Mouse (Mus musculus) myocyte (in vitro differentiated cells): ENCODE measurements at regions not wholly inside any gene's neighbourhood (a gene's known extent, or its start where the extent isn't known, plus 50 kb on each side); places are given as distances from the start of the nearest gene placed in this dataset.
A peak's percentile ranks its signal among the peaks of the same experiment; 100 is the strongest.

Experiments used
- H3K27me3 ChIP-seq: one replicate; pipeline ENCODE4 v1.6.1; 2011; ENCODE audit not compliant: control insufficient read depth, insufficient read depth, insufficient read length
- H3K36me3 ChIP-seq: one replicate; pipeline ENCODE4 v1.6.1; 2011; ENCODE audit not compliant: control insufficient read depth, insufficient read depth
- H3K4me2 ChIP-seq: one replicate; pipeline ENCODE4 v1.6.1; 2011; ENCODE audit warnings: low read depth, control low read depth
- H3K4me3 ChIP-seq: one replicate; pipeline ENCODE4 v1.5.1; 2011; ENCODE audit warnings: mild to moderate bottlenecking, control low read depth, moderate library complexity
- H3K79me2 ChIP-seq: one replicate; pipeline ENCODE4 v1.6.1; 2011; ENCODE audit not compliant: control insufficient read depth, insufficient read depth
- H3ac ChIP-seq: one replicate; pipeline ENCODE4 v1.6.1; 2011; ENCODE audit not compliant: control insufficient read depth, insufficient read length
- CEBPB ChIP-seq: IDR thresholded peaks from 2 replicates; pipeline ENCODE4 v1.6.1; 2011; ENCODE audit warnings: mild to moderate bottlenecking, moderate library complexity; ENCODE audit not compliant: poor library complexity, insufficient read depth, severe bottlenecking
- E2F4 ChIP-seq: IDR thresholded peaks from one replicate; pipeline ENCODE4 v1.6.1; 2011; ENCODE audit warnings: mild to moderate bottlenecking, control low read depth, moderate library complexity; ENCODE audit not compliant: insufficient read depth
- MAX ChIP-seq: IDR thresholded peaks from one replicate; pipeline ENCODE4 v1.6.1; 2011; ENCODE audit warnings: low read depth, mild to moderate bottlenecking, control low read depth
- MYOD1 ChIP-seq, 3 experiments: IDR thresholded peaks; one replicate each; pipeline ENCODE4 v1.6.1; 2011; ENCODE audit warnings: control low read depth in 2 of 3, low read depth in 2 of 3, mild to moderate bottlenecking in 2 of 3, moderate library complexity in 1 of 3; ENCODE audit not compliant: insufficient read length in 2 of 3, control insufficient read depth in 1 of 3
- MYOG ChIP-seq, 3 experiments: IDR thresholded peaks; one replicate each; pipeline ENCODE4 v1.6.1; 2011; ENCODE audit warnings: control low read depth in 2 of 3, low read depth in 2 of 3, mild to moderate bottlenecking in 2 of 3; ENCODE audit not compliant: insufficient read length in 2 of 3, control insufficient read depth in 1 of 3, insufficient read depth in 1 of 3
- POLR2A ChIP-seq: IDR thresholded peaks from one replicate; pipeline ENCODE4 v1.6.1; 2011; ENCODE audit warnings: low read depth, mild to moderate bottlenecking, control low read depth, moderate library complexity; ENCODE audit not compliant: insufficient read length
- POLR2AphosphoS2 ChIP-seq: IDR thresholded peaks from one replicate; pipeline ENCODE4 v1.6.1; 2011; ENCODE audit warnings: low read depth, control low read depth; ENCODE audit not compliant: insufficient read length
- REST ChIP-seq: IDR thresholded peaks from one replicate; pipeline ENCODE4 v1.6.1; 2011; ENCODE audit warnings: mild to moderate bottlenecking, control low read depth, moderate library complexity; ENCODE audit not compliant: insufficient read depth, insufficient read length
- SRF ChIP-seq: IDR thresholded peaks from one replicate; pipeline ENCODE4 v1.6.1; 2011; ENCODE audit warnings: low read depth; ENCODE audit not compliant: control insufficient read depth, insufficient read length
- TCF12 ChIP-seq: IDR thresholded peaks from one replicate; pipeline ENCODE4 v1.6.1; 2011; ENCODE audit warnings: mild to moderate bottlenecking, control low read depth; ENCODE audit not compliant: poor library complexity, insufficient read depth, severe bottlenecking
- TCF3 ChIP-seq: IDR thresholded peaks from one replicate; pipeline ENCODE4 v1.6.1; 2011; ENCODE audit warnings: low read depth, control low read depth; ENCODE audit not compliant: insufficient read length
- USF1 ChIP-seq: IDR thresholded peaks from one replicate; pipeline ENCODE4 v1.6.1; 2011; ENCODE audit warnings: low read depth, mild to moderate bottlenecking, control low read depth, moderate library complexity

DNA sequence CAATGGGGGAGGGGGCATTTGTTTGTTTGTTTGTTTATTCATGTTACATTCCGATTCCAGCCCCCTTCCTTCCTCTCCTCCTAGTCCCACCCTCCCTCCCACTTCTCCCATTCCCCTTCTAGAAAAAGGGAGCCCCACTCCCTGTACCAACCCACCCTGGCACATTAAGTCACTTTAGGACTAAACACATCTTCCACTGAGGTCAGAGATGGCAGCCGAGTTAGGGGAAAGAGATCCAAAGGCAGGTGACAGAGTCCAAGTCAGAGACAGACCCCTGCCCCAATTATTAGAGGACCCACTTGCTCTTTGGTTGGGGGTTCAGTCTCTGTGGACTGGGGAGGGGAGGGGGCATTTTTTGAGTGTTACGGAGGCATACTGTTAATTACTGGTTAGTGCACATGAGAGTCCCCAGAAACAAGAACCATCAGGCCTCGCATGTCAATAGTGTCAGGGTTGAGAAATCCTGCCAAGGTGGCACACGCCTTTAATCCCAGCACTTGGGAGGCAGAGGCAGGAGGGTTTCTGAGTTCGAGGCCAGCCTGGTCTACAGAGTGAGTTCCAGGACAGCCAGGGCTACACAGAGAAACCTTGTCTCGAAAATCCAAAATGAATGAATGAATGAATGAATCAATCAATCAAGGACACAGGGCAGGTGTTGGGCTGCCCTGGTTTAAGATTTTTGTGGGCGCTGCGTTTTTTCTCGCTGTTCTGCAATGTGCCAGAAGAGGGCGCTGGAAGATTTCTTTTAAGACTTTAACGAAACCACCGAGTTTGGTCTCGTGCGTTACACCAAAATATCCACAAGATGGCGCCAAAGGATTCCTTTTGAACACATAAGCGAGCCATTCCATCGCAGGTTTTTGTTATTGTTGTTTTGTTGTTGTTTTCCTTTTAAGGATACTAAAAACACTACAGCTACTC, 67.8 kb upstream of the Arhgap29 start:
- TF ChIP-seq POLR2AphosphoS2 (no peak), TCF12 (no peak)
- no peaks in the 10 kb centered on the region for H3K36me3 ChIP-seq
- no peak overlapping the region for H3ac ChIP-seq
- H3K27me3 ChIP-seq: peaks cover 33% of the 10 kb centered on the region
- H3K4me2 ChIP-seq: peak overlapping the region; percentile 0
- no peak overlapping the region for H3K4me3 ChIP-seq
- H3K79me2 ChIP-seq: no peaks in the 10 kb centered on the region

DNA sequence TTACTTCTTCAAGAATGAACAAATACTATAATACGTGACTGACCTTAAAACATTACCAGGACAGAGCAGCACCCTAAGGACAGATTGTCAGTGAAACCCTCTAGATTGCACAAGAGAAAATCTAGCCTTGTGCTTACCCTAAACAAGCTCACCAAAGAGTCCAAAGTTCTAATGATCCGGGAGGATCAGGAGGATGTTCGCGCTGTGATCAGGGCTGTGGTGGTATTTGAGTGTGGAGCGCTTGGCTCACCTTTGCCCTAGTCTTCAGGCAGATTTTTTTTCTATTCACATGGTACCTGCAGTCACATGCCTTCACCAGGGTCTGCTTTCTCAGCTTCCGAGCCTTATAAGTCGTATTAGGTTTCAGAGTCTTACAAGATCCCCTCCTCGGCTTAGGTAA, 65.3 kb upstream of the Abcd3 start:
- H3K27me3 ChIP-seq: peaks cover 33% of the 10 kb centered on the region
- no peak overlapping the region for H3K4me2 ChIP-seq
- no peak overlapping the region for H3K4me3 ChIP-seq
- TF ChIP-seq TCF3 (no peak), POLR2A (no peak), E2F4 (no peak), MYOG (IDR thresholded peaks at IDR 0.05; ENCODE audit: control insufficient read depth in 1 of 3, insufficient read depth in 1 of 3, insufficient read length in 2 of 3, low read depth in 2 of 3) (no peak), MAX (no peak), REST (no peak), SRF (no peak), TCF12 (no peak), USF1 (no peak), CEBPB (no peak), POLR2AphosphoS2 (no peak)
- no peak overlapping the region for H3ac ChIP-seq
- H3K79me2 ChIP-seq: no peaks in the 10 kb centered on the region
- no peaks in the 10 kb centered on the region for H3K36me3 ChIP-seq

DNA sequence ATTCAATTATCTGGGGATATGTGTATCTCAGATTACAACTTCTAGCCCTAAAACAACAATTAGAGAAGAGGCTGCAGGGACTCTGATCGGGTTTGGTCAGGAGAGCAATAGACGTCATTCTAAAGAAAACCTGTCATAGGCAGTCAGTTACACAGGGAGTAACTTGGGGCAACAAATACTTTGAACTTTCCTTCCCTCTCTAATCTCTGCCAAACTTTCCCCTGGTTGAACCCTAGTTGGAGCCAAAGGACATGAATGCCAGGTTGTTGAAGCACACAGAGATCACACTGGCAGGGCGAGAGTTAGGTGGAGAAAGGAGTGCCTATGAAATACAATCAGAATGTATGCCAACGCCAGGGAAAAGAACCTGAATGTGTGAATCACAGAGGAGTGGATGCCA, 60.0 kb upstream of the Abcd3 start:
- Histone ChIP-seq H3ac (no peak overlapping the region), H3K4me3 (no peak overlapping the region), H3K36me3 (no peaks in the 10 kb centered on the region), H3K27me3 (peaks cover 34% of the 10 kb centered on the region), H3K79me2 (no peaks in the 10 kb centered on the region), H3K4me2 (no peak overlapping the region)
- TF ChIP-seq TCF3: no peak
- no peak for TF ChIP-seq MYOD1 (IDR thresholded peaks at IDR 0.05; ENCODE audit: control insufficient read depth in 1 of 3, insufficient read length in 2 of 3, low read depth in 2 of 3)
- no peak for TF ChIP-seq MYOG (IDR thresholded peaks at IDR 0.05; ENCODE audit: control insufficient read depth in 1 of 3, insufficient read depth in 1 of 3, insufficient read length in 2 of 3, low read depth in 2 of 3)
- no peak for TF ChIP-seq MAX
- TF ChIP-seq CEBPB: no peak
- TF ChIP-seq POLR2A: no peak
- TF ChIP-seq POLR2AphosphoS2: no peak

DNA sequence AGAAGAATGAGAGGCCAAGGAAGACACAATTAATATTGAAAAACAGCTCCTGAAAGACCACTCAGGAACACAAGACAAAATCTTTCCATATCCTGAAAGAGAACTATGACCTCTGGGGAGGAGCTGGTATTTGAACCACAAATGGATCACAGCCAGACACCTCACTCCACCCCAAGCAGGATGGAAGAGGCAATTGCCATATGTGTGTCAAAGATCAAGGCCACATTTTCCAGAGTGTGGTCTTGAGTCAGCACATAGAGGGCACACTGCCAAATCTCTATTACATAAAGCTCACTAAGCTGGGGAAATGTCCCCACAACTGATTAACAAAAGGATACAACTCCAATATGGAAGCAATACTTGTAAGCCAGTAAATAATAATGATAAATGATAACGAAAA, 59.5 kb upstream of the Abcd3 start:
- H3K4me2 ChIP-seq: no peak overlapping the region
- H3K27me3 ChIP-seq: peaks cover 39% of the 10 kb centered on the region
- H3K4me3 ChIP-seq: no peak overlapping the region
- H3K36me3 ChIP-seq: no peaks in the 10 kb centered on the region
- TF ChIP-seq TCF12 (no peak), TCF3 (no peak), MYOG (IDR thresholded peaks at IDR 0.05; ENCODE audit: control insufficient read depth in 1 of 3, insufficient read depth in 1 of 3, insufficient read length in 2 of 3, low read depth in 2 of 3) (no peak), REST (no peak), MAX (no peak), SRF (no peak), CEBPB (no peak), MYOD1 (IDR thresholded peaks at IDR 0.05; ENCODE audit: control insufficient read depth in 1 of 3, insufficient read length in 2 of 3, low read depth in 2 of 3) (no peak), E2F4 (no peak), POLR2AphosphoS2 (no peak), POLR2A (no peak), USF1 (no peak)
- H3K79me2 ChIP-seq: no peaks in the 10 kb centered on the region
- no peak overlapping the region for H3ac ChIP-seq

GRCm38 (mm10) chr3:121873572-121873971, 58.5 kb upstream of the Abcd3 start:
- H3K79me2 ChIP-seq: no peaks in the 10 kb centered on the region
- H3K4me3 ChIP-seq: no peak overlapping the region
- H3K27me3 ChIP-seq: peaks cover 45% of the 10 kb centered on the region
- H3ac ChIP-seq: no peak overlapping the region
- H3K4me2 ChIP-seq: no peak overlapping the region
- H3K36me3 ChIP-seq: no peaks in the 10 kb centered on the region
- no peak for TF ChIP-seq REST
- no peak for TF ChIP-seq CEBPB
- TF ChIP-seq SRF: no peak
- no peak for TF ChIP-seq USF1
- TF ChIP-seq POLR2AphosphoS2: no peak
- no peak for TF ChIP-seq E2F4
- TF ChIP-seq POLR2A: no peak
- no peak for TF ChIP-seq MYOG (IDR thresholded peaks at IDR 0.05; ENCODE audit: control insufficient read depth in 1 of 3, insufficient read depth in 1 of 3, insufficient read length in 2 of 3, low read depth in 2 of 3)
- TF ChIP-seq MAX: no peak
- no peak for TF ChIP-seq MYOD1 (IDR thresholded peaks at IDR 0.05; ENCODE audit: control insufficient read depth in 1 of 3, insufficient read length in 2 of 3, low read depth in 2 of 3)
- TF ChIP-seq TCF12: no peak
- no peak for TF ChIP-seq TCF3
